In genomic region chr3:83495584-83495983, GRCm38 (mm10) we compare ENCODE assay signal across 10 mouse cellular contexts.
DNase-seq lines count a peak whose midpoint lies in the region; ATAC-seq and TF ChIP-seq lines count a peak whose summit lies in the region.
"Had no signal": no experiment of that assay in that cellular context is flagged by ENCODE, and none has a peak within 500 bp of the region (broad histone marks: within the 10 kb centered on the region; RNA-seq: fewer than 3 reads in every experiment).

No protein-coding gene starts in this region.

- no peaks in the 10 kb centered on the region for H3K4me1 ChIP-seq in hindbrain, postnatal 0 days (ENCODE audit: insufficient read depth, low read length)
- H3K4me1 ChIP-seq in hindbrain, embryonic 13.5 days (replicated peaks): no peaks in the 10 kb centered on the region

- H3K36me3 ChIP-seq in hindbrain, postnatal 0 days (ENCODE audit: insufficient read depth, low read length): no peaks in the 10 kb centered on the region
- H3K36me3 ChIP-seq in hindbrain, embryonic 13.5 days: no peaks in the 10 kb centered on the region
- H3K36me3 ChIP-seq: limb, embryonic 15.5 days had no signal

- TF ChIP-seq CTCF in hindbrain, postnatal 0 days (IDR thresholded peaks at IDR 0.05; ENCODE audit: low read depth): peak; percentile 50

- H3K9me3 ChIP-seq in hindbrain, postnatal 0 days (ENCODE audit: low read length): no peaks in the 10 kb centered on the region
- H3K9me3 ChIP-seq in hindbrain, embryonic 13.5 days: no peaks in the 10 kb centered on the region
- H3K9me3 ChIP-seq: limb, embryonic 15.5 days had no signal

- no peak overlapping the region for H3K4me2 ChIP-seq in hindbrain, postnatal 0 days (ENCODE audit: low read depth, low read length)
- no peak overlapping the region for H3K4me2 ChIP-seq in hindbrain, embryonic 13.5 days
- H3K4me2 ChIP-seq: limb, embryonic 15.5 days had no signal

- no peaks in the 10 kb centered on the region for H3K27me3 ChIP-seq in hindbrain, postnatal 0 days (ENCODE audit: insufficient read depth, low read length)
- H3K27me3 ChIP-seq in hindbrain, embryonic 13.5 days: no peaks in the 10 kb centered on the region
- H3K27me3 ChIP-seq: limb, embryonic 15.5 days had no signal

- WGBS in hindbrain, postnatal 0 days: 10% methylated on average over 1 of the region's 1 CpGs
- 26% methylated on average over 1 of the region's 1 CpGs for WGBS in hindbrain, embryonic 13.5 days

- no peak for ATAC-seq in hindbrain, postnatal 0 days
- ATAC-seq in hindbrain, embryonic 13.5 days (ENCODE audit: low FRiP score): no peak
- ATAC-seq in megakaryocyte progenitor cell, adult 5-6 weeks (replicated peaks; ENCODE audit: poor library complexity): no peak

- H3K9ac ChIP-seq in hindbrain, postnatal 0 days (replicated peaks; ENCODE audit: low read length): no peak overlapping the region
- H3K9ac ChIP-seq in hindbrain, embryonic 13.5 days: no peak overlapping the region
- H3K9ac ChIP-seq: limb, embryonic 15.5 days had no signal

- no peak for DNase-seq in hindbrain, postnatal 0 days (ENCODE audit: low spot score)
- peak; percentile 49 for DNase-seq in testis, postnatal 10 days (ENCODE audit: low spot score)
- no peak for DNase-seq in testis, postnatal 14 days (ENCODE audit: low spot score)
- DNase-seq in embryo, embryonic 10.5 days (ENCODE audit: low spot score): peak; percentile 45
- DNase-seq in retina, postnatal 1 day: peak; percentile 27
- no peak for DNase-seq in adipocyte (ENCODE audit: low spot score)
- DNase-seq: cerebellum, adult 11-12 months had no signal

- no peak overlapping the region for H3K27ac ChIP-seq in hindbrain, postnatal 0 days
- H3K27ac ChIP-seq in hindbrain, embryonic 13.5 days: no peak overlapping the region
- H3K27ac ChIP-seq: limb, embryonic 15.5 days had no signal

- H3K4me3 ChIP-seq in hindbrain, postnatal 0 days (ENCODE audit: low read length): no peak overlapping the region
- H3K4me3 ChIP-seq in hindbrain, embryonic 13.5 days: no peak overlapping the region
- H3K4me3 ChIP-seq: limb, embryonic 15.5 days had no signal

Comparison
In these comparisons a context has a peak if more than half of its experiments do, and no peak if none do; other contexts are left out.
1. DNase-seq: peak in testis, postnatal 10 days (single experiment), embryo, embryonic 10.5 days (single experiment) and retina, postnatal 1 day (single experiment); none in hindbrain, postnatal 0 days (single experiment), testis, postnatal 14 days (single experiment) and adipocyte (single experiment).